Mouse (Mus musculus): Measurements from ENCODE around the gene 2410137M14Rik.
A peak's percentile ranks its signal among the peaks of the same experiment; 100 is the strongest.
"Not testable (repeated sequence)": the region's sequence is repeated elsewhere in the genome, so short reads cannot be mapped to it uniquely, and the experiment has no call there.

2410137M14Rik gene

DNA sequence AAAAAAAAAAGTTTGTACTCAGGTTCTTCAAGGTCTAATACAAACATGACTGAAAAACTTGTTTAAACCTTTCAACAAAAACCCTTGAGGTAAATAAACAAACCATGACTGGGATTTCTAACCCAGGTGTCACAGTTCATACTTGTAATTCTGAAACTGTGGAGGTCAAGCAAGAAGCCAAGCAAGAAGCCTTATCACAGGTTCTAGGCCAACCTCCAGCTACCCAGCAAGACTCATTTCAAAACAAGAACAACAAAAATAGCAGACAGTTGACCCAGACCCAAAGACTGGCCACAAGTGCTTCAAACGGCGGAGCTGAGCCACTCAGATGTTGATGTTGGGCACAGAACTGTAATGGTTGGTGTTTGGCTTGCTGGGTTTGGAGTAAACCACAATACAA, 13.5 kb upstream of the 2410137M14Rik start:
- DNase-seq (ENCODE audit: low read depth, low spot score), result no peak

DNA sequence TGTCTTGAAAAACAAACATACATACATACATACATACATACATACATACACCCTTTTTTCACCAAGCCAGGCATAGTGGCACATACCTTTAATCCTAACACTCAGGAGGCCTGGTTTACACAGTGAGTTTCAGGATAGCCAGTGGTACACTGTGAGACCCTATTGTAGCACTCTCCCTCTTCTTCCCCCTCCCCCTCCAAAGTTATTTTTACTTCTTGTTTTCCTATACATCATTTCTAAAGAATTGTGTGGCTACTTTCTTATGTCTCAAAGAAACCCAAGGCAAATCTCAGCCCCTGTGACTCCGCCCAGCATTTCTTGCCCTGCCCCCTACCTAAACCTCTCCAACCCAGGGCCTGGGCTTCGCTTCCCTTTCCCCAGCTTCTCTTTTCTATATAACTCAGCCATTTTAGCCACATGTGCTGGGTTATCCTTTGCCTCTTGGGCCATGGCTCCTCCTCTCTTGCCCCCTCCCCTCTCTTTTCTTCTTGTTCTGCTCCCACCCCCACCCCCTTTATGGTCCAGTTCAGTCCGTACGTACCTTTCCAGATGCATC, 12.8 kb upstream of the 2410137M14Rik start:
- no peak for DNase-seq (ENCODE audit: low read depth, low spot score)

DNA sequence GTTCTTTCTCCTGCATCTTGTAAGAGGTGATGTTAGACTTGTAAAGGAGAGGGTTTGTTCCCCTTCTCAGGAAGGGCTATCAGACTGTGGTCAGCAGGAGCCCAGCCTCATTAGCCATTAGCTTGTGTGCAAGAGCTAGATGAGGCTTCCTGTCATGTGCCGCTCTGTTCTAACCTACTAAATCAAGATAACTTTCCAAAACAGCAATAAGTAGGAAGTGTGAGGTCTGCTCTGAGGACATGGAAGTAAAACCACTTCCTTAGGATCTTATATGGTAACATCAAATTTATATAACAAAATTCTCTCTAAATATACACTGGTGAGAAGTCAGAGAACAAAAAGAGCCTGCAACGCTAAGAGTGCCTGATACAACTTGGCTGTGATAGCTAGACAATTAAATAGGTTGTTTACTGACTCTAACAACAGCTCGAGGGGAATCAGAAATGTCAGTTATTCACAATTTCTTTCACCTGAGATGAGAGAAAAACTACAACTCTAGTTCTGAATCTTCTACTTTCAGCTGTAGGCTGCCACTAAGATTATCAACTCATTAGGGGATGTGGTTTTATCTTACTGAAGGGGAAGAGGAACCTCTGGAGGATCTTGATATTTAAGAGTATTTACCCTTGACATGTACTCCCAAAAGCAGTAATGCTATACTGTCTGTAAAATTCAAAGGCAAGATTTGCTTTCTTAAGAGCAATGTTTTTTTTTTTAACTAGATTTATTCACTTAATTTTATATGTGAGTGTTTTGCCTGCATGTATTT, 11.5 kb upstream of the 2410137M14Rik start:
- peak; percentile 48 for DNase-seq (ENCODE audit: low read depth, low spot score)

DNA sequence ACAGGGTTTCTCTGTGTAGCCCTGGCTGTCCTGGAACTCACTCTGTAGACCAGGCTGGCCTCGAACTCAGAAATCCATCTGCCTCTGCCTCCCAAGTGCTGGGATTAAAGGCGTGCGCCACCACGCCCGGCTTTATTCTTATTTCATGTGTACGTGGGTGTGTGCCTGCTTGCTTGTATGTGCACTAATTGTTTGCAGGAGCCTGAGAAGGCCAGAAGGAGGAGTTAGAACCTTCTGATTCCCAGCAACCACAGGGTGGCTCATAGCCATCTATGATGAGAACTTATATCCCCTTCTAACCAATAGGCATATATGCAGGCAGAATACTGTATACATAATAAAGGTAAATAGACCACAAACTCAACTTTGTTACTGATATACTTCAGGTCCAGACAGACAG, 9.6 kb upstream of the 2410137M14Rik start:
- DNase-seq (ENCODE audit: low read depth, low spot score), result not testable (repeated sequence)

- no peak for DNase-seq (ENCODE audit: low read depth, low spot score)
Measured at GRCm38 (mm10) chr17:36989437-36989836, 8.4 kb upstream of the 2410137M14Rik start, which contains the start of gene H2-M5. H2-M5 (minus strand) TSS chr17:36989537.

GRCm38 (mm10) chr17:36988475-36988874, 7.4 kb upstream of the 2410137M14Rik start:
- DNase-seq (ENCODE audit: low read depth, low spot score), result no peak

DNA sequence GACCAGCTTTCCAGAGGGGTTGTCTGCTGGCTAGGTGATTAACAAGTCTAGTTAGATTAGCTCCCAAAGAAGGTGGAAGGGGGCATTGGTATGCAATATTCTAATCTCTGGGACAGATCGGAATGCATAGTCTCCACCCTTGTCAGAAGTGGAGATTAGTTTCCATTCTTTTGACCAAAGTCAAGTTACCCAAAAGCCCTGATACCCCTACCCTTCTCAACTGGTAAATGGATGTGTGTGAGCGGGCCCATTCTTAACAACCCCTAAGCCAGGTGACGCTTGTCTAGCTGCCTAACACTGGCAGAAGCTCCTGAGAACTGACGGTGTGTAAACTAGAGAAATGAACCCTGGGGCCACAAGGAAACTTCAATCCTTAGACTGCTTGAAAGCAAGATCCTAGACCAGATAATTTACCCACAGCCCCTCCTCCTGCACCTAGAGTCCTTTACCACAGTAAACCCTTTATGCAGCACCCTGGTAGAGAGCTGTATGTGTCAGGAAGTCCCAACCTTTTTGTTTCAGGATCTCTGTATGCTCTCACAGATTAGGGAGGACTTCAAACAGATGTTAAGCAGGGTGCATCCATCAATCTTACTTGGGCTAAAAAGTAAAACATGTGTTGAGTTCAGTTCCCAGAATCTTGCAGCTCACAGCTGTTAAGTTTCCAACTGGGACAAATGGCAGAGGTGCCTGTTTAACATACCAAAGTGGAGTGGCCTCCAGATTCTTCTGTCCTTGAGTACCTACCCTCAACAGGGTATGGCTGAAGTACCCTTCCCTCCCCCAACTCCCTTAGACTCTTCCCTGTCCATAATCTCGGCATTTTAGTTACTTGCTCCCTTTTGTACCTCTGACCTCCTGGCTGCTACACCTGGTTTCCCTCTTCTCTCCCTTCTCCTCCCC, 1.5 kb upstream of the 2410137M14Rik start:
- peak; percentile 69 for DNase-seq (ENCODE audit: low read depth, low spot score)

DNA sequence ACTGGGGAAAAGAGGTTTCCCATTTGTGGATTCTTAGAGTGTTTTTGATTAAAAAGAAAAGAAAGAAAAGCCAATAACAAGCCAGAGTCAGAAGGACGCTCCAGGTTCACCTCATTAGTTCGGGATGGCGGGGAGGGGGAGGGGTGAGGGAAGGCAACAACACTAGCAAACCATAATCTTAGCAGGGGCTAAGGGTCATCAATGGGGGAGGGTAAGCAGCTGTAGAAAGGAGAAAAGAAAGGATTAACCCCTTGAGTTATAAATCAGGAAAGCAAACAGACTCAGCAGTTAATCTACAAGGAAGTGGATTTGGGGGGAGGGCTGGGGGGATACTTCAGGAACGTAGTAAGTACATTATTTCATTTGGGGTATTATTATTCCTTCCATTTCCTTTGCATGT, 808 bp upstream of the 2410137M14Rik start:
- DNase-seq (ENCODE audit: low read depth, low spot score), result no peak

DNA sequence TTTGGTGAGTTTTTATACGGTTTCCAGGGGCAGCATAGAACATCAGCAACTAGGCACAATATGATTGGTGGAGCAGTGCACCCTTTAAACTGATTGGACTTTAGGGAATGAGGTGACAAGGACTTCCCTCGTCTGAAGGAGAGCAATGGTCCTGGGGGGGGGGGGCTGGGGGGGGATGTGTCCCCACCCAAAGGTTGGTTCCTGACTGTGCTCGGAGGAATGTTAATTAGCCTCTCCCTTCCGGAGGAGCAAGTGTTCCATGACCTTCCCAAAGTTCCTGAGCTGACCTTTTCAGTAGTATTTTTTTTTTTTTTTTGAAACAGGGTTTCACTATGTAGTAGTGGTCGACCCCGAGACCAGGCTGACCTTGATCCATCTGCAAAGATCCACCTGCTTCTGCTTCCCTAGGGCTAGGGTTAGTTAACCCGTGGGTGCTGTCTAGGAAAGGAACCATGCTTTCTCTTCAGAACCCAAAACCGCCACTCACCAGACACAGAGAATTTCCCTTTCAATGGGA, 7.7 kb downstream of the 2410137M14Rik start:
- no peak for DNase-seq (ENCODE audit: low read depth, low spot score)

DNA sequence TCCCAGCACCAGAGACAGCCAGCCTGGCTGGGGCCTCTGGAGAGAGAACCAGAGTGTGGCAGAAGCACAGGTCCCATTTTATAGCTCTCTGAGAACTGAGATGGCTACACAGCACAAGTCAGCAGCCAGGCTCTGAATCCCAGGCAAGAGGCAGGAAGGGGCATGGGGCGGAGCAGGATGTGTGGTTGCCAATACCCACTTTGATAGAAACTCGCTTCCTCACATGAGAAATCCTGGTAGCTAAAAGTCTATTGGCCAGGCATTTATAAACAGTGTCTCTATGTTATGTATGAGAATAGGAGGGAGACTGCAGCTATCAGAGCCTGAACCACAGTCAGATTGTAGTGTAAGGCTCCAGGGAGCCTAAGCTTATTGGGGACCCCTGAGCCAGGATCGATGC, 8.2 kb downstream of the 2410137M14Rik start:
- DNase-seq (ENCODE audit: low read depth, low spot score), result peak; percentile 62

GRCm38 (mm10) chr17:36971172-36971850, 9.7 kb downstream of the 2410137M14Rik start:
- peak; percentile 54 for DNase-seq (ENCODE audit: low read depth, low spot score)

DNA sequence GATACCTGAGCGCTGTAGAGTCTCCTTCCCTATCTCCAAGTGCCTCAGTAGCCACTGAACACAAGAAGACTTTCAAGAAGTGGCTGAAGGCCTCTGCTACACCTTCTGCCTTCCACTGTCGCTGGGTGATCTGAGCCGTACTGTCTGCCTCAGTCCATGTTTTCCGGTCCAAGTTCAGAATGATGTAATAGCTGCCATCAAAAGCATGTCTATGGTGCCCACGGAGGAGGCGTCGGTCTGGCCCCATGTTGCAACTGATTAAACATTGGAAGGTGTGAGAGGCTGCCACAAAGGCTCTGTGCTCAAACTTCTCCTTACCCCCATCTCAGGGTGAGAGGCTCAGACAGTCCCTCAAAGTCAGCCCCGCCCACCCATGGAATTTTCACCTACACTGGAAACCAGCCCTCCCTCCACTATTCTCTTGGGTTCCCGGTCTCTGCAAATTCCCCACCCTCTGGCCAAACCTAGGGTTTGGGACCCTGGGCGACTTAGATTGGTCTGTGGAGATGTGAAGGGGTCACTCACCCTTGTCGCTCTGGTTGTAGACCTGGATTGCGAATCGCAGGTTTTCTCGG, 10.6 kb downstream of the 2410137M14Rik start:
- DNase-seq (ENCODE audit: low read depth, low spot score), result no peak

DNA sequence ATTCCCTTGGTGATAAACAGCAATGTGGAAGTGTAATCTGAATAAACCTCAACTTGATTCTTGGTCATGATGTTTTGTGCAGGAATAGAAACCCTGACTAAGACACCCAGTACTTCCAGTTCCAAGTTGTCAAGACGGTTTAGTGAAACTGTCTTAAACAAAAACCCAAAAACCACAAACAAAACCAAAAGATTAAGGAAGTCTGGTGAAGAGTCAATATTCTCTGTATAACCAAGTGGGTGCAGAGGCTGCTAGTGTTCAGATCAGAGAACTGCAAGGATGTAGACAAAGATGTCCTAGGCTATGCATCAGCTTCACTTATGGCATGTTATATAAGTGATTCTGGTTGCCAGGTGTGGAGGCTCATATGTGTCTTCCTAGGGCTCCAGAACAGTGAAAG, 14.2 kb downstream of the 2410137M14Rik start:
- DNase-seq (ENCODE audit: low read depth, low spot score), result no peak

DNA sequence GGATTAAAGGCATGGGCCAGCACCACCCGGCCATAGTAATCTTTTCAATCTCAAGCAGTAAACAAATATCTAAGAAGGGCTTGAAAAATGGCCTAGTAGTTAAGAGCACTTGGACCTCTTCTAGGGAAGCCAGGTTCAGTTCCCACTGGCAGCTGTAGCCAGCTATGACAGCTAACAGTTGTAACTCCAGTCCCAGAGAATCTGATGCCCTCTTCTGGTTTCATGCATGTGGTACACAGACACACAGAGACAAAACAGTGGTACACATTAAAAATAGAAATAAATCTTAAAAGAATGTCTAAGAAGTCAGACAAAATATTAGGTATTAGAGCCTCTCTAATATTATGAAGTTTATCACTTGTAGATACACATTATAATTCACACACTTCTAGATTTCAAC, 19.9 kb downstream of the 2410137M14Rik start:
- DNase-seq (ENCODE audit: low read depth, low spot score), result no peak

- no peak for DNase-seq (ENCODE audit: low read depth, low spot score)
Measured at GRCm38 (mm10) chr17:36958884-36959283, 22.2 kb downstream of the 2410137M14Rik start.

DNA sequence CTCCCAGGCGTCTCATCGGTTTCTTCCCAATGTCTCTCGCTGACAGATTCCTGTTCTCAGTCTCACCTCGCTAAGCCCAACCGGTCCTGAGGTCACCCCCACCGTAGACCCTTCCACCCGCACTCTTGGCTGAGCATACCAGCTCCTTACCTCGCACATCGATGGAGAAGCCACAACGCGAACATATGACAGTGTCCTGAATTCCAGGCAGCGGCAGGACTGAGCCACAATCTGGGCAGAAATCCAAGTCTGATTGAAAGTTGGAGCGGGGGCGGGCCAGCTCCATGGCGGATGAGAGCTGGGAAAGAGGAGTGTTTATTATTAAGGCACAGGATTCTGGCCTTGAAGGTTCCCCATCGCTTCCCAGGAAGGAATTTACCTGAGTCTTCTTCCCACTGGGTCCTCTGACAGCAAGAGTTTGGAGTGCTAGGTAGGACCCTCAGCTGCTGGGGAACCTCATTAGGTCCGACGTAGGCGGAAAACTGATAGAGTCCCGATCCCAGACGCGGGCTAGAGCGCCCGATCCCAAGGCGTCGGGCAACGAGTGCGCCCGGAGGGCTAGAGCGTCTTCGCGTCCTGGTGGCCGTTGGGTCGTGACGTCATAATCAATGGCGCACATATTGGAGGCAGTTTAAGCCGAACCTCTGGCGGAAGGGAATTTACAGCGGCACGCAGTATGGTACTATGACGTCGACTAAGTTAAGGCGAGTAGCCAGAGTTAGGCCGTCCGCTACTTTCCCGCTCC, 22.9 kb downstream of the 2410137M14Rik start, which contains the start of the genes Znrd1 and Znrd1as:
Gene Znrd1 (minus strand): TSS at position 561 of the 745 bp plus-strand sequence.
Gene Znrd1as (plus strand): TSS at position 594 of the 745 bp plus-strand sequence.
- peak; percentile 93 for DNase-seq (ENCODE audit: low read depth, low spot score)

DNA sequence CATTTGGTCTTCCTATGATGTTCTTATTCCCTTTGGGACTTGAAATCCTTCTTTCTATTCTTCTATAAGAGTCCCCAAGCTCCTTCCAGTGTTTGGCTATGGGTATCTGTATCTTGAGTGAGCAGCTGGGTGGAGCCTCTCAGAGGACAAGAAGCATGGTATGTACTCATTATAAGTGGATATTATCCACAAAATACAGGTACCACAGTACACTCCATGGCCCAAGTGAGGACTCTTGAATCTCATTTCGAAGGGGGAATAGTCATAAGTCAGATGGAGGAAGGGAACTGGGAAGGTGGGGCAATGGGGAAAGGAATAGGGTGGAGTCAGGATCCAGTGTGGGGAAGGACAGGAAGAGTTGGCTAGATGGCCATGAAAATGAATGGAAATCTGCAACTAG, 28.0 kb downstream of the 2410137M14Rik start:
- no peak for DNase-seq (ENCODE audit: low read depth, low spot score)

DNA sequence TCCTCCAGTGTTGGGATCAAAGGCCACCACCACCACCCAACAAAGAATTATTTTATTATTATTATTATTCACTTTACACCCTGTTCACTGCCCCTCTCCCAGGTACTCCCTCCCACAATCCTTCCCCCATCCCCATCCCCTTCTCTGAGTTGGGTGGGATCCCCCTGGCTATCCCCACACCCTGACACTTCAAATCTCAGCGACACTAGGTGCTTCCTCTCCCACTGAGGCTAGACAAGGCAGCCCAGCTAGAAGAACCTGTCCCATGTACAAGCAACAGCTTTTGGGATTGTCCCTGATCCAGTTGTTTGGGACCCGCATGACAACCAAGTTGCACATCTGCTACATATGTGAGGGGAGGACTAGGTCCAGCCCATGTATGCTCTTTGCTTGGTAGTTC, 28.4 kb downstream of the 2410137M14Rik start:
- DNase-seq (ENCODE audit: low read depth, low spot score), result no peak

DNA sequence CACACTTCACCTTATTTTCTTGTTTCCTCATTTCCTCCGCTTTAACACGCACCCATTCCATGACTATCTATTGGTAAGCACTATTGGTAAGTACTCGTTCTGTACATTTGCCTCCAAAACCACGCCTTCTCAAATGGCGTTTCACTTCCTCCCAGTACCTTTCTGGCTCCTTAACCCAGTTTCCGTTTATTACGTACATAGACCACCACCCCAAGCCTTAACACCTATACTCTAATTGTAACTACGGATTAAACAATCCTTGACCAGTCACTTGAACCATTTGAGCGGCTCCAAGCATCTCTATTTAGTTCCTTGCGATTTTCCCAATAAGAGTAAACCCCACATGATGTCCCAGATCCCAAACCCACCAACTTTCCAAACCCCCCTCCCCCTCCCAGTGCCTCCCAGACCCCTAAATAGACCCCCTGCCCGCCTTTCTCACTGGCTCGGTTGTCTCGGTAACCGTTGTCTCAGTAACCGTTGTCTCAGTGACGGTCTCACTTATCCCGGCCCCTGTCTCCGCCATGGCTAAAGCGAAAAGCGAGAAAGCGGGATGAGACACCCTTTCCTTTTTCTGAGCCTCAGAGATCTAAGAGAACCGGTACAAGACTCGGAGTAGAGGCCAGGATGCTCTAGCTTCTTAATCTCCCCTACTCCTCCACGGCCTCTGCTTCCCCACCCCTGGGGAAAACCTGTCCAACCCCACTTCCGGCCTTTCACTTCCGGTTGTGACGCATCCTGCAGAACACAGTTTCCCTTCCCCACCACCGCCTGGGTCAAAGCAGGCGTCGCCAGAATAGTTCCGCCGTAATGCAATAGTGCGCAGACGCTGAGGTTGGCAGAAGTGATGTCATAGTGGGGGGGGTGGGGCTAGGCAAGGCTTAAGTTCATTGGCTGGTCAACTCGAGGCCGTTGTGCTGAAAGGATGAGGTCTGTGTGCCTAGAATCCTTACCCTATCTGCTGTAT, 29.8 kb downstream of the 2410137M14Rik start, which contains the start of gene Ppp1r11:
Gene Ppp1r11 (minus strand): TSS at position 761 of the 967 bp plus-strand sequence.
- DNase-seq (ENCODE audit: low read depth, low spot score), result peak; percentile 97
